Mouse (Mus musculus) thymus, postnatal 14 days (tissue): ENCODE data around the gene Aff3.
"Not testable (repeated sequence)": the region's sequence is repeated elsewhere in the genome, so short reads cannot be mapped to it uniquely, and the experiment has no call there.

ENCODE experiments used
- DNase-seq: peaks from one replicate; pipeline ENCODE4 v3.0.0; 2021

Gene Aff3

DNA sequence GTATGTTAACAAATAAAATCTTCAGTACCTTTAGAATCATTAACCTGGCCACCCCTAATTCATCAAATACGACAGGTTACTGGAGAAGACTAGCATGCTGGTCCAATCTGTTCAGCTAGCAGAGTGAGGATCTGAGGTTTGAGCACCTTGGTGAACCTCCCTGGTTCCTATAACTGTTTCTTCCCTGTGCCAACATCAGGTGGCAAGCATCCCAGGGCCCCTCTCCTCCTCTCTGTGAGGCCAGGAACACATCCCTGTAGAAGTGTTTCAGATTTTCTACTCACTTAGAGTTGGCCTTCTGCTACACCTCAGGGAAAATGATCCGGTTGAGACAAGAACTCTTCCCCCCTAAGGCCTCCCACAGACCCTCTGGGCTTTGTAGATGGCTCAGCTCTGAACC, 181.6 kb downstream of the Aff3 start:
- DNase-seq = no peak

DNA sequence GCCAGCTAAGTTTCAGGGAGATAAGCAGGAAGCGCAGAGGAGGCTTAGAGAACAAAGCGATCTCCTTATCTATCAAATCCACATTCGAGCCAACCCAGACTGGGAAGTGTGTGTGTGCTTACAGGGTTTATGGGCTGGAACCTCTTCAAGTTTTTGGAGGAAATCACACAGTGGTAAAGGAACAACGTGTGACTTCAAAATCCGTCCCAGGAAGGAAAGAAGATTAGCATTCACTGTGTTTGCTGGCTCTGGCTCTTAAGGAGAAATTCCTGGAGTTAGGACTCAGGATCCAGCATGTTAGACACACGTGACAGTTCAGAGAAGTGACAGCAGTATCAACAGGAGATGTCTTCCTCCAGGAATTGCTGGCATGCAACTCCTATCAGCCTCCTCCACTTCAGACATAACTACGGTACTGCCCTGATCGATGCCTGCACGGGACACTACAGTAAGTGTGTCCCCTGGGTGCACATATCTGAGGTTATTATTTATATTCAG, 186.5 kb downstream of the Aff3 start:
- DNase-seq = no peak

DNA sequence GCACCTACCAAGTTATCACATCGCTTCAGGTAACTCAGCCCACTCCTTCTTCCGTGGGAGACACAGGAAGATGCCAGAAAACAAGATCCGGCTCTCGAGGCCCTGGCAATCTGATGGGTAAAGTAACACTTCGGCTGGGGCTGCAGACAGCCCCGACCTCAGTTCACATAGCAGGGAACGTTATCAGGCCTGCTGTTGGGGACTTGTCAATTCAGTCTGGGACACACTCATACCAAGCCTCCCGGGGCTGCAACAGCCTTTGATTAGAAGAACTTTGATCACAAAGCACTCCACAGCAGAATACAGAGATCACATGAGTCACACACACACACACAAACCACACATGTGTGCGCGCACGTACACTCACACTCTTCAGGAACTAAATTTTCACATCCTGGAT, 193.9 kb downstream of the Aff3 start:
- DNase-seq = no peak

DNA sequence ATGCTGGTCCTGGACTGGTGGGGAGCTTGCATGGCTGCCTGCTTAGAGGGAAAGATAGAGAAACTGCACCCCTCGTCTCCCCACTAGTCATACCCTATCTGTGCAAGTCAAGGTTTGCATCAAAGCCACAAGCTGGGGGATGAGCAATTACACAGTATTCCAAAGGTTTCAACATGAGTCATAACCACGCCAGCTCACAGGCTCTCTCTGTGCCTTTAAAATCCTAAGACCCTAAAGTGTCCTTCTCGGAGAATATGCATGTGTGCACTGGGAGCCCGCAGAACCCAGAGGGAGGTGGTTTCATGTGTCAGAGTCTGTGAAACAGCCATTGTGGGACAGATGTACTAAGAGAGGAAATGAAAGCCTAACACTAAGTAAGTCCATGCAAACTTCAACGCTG, 194.6 kb downstream of the Aff3 start:
- no peak for DNase-seq

DNA sequence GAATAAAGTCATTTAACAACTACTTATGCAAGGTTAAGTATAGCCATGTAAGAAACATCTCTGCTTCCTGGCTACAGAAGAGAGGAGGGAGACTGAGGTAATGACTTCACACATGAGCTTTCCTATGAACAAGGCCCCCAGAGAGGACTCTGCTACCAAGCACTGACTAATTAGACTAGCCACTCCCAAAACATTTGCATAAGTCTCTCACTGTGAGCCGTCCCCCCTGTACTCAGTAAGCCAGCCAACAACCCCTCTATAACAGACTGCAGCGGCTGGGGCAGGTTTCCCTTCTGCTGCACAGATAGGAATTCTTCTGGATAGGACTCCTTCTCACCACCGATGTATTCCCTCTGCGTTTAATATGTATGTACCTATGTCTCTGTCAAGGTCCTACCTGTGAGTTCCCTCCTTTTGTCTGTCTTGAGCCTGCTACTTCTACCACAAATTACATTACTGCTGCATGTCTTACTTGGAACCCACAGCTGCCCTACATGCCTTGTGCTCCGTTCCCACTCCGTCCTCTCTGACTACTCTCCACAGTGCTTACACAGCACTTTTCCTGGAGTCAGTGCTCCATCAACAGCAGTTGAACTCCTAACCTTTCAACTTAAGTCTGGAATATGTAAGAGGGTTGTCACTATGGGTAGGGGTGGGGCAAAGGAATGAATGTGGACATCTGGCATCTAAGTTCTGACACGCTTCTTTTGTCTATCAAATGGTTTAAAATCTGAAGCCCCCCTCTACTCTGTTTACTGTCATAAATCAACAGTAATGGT, 197.3 kb downstream of the Aff3 start:
- no peak for DNase-seq

DNA sequence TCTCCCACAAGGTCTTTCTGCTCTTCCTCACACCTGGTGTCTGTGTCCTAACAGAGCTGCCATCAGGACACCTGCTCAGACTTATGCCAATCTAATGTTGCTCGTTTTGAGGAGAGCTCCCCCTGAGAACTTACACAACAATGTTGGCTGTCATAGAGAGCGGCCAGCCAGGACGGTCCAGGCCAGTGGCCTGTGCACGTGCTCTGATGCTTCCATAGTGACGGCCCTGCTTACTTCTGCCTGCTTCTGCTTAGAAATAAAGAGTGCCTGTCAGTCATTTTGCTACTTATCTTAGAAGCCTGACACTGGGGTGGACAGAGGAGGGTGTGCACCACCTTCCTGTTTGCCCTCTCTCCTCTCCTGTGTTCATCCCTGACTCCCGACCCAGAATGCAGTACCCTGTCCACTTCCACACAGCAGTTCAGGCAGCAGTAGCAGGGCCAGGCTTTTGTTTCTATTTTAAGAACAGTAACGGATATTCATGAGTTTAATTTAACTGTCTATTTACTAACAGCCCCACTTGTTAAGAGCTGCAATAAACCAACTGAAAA, 208.0 kb downstream of the Aff3 start:
- no peak for DNase-seq

DNA sequence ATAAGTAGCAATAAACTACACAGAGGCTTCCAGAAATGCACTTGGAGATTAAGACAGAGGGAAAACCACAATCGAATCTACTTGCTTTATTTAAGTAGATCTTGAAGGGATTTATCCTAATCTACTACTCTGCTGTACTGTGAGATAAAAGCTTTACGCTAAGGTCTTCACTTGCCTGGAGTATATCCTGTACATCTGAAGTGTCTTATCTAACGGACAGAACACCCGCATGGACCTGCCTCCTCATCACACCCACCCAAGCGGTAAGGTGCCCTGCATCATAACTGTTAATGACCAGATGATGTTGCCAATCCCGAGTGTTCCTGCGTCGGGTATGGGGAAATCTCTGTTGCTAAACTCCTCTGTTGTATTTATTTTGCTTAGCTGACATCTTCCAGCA, 209.8 kb downstream of the Aff3 start:
- no peak for DNase-seq

DNA sequence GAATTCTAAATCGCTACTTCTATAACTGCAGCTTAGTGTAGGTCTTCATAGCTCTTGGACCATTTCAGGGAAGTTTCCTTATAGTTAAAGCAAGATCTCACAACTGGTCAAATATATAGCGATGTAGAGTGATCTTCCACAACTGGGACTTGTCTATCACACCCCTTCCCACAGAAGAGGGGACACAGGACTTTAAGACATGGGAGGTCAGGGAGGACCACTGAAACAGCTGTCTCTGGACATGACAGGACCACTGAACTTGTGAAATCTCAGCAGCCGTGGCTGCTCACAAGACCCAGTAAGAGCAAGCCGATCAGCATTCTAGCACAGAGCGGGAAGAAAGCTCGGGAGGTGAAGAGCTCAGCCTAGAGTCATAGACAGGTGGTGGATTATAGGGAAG, 213.4 kb downstream of the Aff3 start:
- DNase-seq = no peak

DNA sequence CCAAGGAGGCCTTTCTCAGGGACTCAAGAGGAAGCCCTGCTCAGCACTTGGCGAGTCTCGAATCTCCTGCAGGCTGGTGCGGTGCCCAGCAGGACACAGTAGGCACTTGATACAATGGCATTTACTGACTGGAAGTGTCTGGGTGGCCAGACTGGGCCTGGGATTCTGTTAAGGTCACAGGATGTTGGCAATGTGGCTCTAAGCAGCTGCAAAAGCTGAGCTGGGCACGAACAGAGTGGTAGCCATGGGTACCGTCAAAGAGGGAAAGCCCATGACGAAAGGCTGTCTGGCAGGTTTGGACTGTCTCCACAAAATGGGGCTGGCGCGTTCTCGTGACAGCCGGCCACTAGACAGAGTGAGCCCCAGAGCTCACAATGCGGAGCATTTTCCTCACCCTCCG, 214.1 kb downstream of the Aff3 start:
- no peak for DNase-seq

DNA sequence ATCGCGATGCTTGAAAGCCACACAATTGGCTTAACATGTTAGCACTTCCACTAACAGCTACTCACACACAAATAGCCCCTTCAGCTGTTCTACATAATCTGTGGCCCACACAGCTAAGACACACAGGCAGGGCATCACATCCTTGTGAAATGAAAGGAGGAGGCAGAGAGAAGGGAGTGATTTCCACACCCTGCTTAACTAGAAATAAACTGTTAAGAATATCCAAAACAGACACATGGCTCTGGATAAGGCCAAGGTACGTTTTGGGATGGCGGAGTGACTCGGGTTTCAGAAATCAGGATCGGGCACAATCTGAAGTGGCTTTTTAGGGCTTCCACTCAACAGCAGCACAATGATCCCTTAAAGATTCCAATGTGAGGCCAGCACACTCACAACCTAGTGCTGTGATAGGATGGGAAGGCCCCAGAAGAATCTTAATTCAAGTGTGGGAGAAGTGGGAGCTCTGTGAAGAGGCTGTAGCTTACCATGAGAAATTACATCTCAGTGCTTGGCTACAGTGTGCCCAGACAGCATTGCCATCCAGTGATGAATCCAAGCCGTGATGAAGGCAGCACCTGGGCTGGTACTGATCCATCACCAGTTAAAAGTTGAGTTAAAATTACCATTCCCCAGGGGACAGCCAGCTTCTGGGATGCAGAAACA, 214.8 kb downstream of the Aff3 start:
- DNase-seq = no peak

DNA sequence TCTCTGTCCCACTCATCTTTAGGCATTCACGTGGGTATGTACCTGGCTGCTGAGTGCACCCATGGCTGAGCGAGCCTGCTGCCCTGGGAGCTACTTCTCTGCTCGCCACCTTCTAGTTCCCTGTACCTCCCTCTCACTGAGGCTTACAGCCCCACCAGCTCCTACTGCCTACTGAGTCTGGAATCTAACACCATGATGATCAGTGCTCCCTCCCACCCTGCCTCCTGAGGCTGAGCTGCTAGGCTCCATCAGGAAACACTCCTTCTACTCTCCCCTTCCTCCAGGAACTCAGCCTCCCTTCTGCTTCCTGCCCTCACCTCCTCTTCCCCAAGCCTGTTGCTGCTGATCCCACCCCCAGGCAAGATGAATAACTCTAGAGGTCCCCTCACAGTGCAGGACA, 215.9 kb downstream of the Aff3 start:
- DNase-seq = no peak

DNA sequence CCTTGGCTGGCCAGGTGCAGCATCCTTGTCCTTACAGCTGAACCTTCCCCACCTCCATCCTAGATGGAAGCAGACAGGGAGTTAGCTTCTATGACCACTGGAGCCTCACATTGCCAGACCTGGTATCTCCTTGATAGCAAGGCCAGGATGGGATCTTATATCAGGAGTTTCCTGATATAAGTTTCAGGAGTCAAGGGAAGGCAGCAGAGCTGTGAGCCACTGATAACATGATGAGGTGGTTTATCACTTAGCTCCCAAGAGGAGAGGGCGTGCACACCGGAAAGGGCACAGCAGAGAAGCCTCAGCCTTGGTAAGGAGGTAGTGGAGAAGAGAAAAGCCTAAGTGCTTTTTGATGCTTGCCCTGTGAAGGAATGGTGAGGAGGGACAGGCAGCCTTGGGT, 217.2 kb downstream of the Aff3 start:
- no peak for DNase-seq

DNA sequence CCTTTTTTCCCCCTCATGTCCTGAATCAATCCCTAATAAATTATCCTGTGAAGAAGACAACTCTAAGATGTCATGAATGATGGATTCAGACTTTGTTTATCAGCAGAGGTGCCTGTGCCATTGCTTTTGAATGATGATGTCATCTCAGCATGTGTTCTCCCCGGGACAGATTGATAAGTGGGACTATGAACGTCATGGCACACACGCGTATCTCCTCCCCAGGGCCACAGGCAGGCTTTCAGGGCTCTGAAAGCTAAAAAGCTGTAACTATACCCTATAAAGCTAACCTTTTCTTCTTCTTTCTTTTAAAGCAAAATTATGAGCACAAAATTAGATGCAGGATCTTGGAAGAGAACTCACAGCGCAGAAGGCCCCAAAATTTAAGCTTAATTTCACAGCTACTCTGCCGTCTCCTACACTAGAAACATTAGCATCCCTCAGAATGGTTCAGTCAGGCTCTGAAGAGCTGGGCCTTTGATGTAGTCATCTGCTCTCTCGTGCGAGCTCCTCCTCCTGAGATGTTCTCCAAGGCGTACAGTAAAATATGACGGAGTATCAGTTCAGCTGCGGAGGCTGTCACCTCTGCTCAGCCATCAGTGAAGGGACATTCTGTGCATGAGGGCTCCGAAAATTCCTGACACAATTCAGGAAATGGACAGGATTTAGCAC, 218.5 kb downstream of the Aff3 start:
- no peak for DNase-seq

DNA sequence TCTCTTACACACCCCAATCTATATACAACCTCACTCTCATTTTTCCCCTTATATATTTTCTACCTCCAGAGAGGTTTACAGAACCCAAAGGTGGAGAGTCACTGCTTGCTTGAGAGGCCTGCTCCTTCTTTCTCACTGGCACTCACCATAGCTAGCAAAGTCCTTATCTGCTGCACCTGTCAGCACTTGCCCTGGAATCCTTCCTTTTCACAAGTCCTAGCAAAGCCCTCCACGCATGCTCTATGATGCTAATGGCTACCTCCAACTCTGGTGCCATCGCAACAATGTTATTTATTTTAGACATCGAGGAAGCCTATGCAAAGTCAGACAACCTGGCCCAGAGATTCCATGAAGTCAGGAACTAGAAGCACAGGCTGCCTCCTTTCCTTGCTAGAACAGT, 221.9 kb downstream of the Aff3 start:
- no peak for DNase-seq

DNA sequence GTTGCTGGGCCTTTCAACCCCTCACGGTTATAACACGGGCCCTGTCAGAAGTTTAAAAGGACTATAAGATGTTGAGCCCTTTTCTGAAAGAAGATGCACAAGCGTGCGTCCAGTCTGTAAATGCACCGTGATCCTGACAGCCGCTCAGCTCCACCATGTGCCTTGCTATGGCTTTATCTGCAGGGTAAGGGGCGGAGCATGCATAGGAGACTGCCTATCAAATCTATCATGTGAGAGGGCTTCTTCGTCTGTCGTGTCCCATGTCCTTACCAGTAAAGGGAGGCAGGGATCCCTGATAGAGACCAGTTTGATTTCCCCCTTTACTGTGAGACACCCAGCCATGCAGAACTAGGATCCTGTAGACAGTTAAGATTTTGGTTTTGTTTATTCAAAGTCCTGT, 222.3 kb downstream of the Aff3 start:
- no peak for DNase-seq

DNA sequence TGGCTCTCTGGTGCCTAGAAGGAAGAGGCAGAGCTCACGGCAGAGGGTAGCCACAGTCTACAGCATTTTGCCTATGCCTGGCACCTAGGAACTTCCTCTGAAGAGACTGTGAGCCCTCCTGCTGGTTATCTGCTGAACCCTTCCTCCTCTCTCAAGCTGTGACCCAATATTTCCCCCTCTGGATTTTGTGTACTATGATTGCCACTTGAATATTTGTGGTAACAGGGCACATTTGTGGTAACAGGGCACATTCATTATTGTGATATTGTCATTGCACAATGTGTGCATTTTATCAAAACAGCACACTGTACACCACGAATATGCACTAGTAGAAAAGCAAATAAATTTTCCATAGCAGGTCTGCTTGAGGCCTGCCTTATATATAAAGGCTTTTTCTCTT, 223.0 kb downstream of the Aff3 start:
- no peak for DNase-seq

DNA sequence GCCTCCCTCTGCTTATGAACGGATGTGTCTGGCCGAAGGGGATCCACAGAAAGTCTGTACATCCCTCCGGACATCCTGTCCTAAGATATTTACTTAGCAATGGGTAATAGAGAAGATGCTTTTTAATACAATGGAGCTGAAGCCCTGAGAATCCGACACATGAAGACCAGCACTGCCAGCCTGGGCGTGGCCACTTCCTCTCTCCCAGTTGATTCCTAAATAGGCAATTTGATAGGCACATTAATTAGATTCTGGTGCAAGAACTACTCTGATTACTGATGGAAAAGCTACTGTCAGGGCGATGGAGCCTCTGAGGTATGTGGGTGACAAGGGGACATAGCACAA, 224.3 kb downstream of the Aff3 start:
- DNase-seq = no peak

DNA sequence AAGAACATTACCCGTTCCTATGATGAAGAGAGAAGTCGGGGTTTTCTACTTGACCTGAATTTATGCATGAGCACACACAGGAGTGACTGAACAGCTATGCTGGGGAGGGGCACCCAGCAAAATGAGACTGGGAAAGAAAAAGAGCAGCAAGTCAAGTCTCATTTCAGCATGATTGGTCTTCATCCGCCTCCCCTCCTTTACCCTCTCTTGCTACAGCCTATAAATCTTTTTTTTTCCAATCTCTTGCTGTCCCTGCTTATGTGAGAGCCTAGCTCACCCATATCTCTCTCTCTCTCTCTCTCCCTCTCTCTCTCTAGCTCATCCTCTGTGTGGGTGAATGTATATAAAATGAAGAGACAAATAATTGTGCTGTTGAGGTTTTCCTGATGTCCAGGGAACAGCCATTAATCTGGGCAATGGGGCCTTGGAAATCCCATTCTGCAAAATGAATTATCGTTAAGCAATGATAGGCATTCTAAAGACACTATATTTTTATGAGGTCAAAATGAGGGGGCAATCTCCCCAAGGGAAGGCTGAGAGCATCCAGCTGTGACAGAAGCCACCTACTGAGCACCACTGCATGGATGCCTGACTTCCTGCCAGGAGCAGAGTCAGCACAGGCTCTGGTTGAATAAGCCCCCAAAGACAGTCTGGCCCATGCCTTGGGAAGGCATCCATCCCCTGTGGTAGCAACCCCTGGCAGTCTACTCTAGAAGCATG, 224.8 kb downstream of the Aff3 start:
- DNase-seq = no peak

DNA sequence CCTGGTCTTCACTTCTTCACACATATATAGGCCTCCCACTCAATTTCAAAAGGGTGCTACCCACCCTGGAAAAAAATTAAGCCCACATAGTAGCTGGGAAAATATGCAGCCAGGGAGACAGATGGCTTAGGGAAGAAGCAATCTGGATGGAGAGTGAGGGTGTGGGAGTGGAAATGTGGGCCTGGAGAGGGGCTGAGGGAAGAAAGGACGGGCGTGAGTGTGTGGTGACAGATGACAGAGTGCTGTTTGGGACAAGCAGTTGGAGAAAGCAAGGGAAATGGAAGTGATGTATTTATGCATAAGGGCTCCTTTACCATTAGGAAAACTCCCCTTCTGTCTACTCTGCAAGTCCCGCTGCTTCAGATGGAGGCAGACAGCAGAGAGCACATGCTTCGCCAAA, 226.3 kb downstream of the Aff3 start:
- no peak for DNase-seq

DNA sequence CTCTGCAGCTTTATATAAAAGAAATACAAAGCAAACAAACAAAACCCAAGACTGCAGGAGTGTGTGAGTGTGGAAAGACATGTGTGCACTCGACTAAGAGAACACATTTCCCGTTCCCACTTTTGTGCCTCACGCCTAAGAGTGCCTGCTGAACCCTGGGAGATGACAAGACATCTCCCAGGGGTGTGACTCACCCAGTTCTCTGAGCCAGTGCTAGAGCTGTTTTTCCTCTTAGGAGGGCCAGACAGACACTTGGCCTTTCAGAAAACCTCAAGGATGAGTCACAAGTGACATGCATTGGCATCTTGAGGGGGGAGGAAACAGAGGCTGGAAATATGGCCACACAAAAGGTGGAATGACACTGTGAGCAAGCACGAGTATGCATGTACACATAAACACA, 227.1 kb downstream of the Aff3 start:
- DNase-seq = no peak

DNA sequence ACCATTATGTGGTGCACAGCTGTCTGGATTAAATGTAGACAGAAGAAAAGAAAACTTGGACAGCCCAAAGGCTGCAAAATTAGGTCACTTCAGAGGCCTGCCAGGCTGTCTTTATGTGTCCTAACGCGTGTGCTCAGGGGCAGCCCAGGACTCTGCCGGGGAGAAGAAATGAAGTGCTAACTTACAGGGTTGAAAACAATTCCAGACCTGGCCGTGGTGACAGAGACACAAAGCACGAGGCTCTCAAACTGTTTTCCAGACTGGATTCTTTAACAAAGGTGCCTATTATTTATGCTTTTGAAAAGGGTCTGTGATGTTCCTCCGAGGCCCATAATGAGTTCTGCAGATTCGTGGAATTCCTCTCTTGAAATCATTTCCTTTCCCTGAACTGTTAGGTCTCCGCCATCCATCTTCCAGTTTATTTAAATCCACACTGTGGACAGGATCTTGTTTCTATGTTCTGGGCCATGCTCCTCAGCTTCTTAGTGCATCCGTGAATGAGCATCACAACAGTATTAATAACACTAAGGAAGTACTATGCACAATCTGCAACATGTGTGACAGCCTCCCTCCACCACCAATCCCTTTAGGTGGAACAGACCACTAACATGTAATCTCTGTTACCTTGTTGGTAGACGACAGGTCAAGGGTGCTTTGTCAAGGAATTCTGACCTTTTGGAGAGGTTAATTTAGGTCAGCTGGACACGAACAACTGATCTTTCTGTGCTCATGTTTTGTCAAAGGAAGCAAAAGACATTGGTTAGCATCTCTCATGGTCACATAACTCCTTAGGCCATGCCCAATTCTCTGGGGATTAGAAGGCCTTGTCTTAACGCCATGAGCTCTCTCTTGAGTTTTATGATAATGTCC, 228.0 kb downstream of the Aff3 start:
- DNase-seq = no peak

DNA sequence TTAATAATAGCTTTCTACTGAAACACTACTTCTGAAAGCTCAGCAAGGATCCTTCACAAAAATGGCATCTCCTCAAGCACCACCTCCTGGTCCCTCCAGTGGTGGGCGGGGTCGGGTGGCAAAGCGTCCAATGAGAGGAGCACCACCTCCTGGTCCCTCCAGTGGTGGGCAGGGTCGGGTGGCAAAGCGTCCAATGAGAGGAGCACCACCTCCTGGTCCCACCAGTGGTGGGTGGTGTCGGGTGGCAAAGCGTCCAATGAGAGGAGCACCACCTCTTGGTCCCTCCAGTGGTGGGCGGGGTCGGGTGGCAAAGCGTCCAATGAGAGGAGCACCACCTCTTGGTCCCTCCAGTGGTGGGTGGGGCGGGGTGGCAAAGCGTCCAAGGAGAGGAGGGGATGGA, 234.4 kb downstream of the Aff3 start:
- DNase-seq = not testable (repeated sequence)
